Mouse (Mus musculus): Measurements from ENCODE around the gene Hsdl2. TPM values are rescaled to one million over a fixed set of nuclear protein-coding genes. Genes with fewer than 3 reads are reported as not detected.
A peak's percentile ranks its signal among the peaks of the same experiment; 100 is the strongest.

The Hsdl2 gene
- 10 to 100 TPM; 25.3 to 26.6 TPM for total RNA-seq (2021)
- long read RNA-seq, experiment 1, transcript Hsdl2-201 (11 exons, 2,611 nt) = major isoform, 25 of 31 reads
- long read RNA-seq, experiment 1, partial matches to known transcripts = 2 of 31 reads
- long read RNA-seq, experiment 1, other reads (novel, unspliced or antisense) = 3 of 31 reads
- long read RNA-seq, experiment 2, transcript Hsdl2-201 (11 exons, 2,611 nt) = major isoform, 29 of 35 reads
- long read RNA-seq, experiment 2, partial matches to known transcripts = 1 of 35 reads
- long read RNA-seq, experiment 2, other reads (novel, unspliced or antisense) = 5 of 35 reads

DNA sequence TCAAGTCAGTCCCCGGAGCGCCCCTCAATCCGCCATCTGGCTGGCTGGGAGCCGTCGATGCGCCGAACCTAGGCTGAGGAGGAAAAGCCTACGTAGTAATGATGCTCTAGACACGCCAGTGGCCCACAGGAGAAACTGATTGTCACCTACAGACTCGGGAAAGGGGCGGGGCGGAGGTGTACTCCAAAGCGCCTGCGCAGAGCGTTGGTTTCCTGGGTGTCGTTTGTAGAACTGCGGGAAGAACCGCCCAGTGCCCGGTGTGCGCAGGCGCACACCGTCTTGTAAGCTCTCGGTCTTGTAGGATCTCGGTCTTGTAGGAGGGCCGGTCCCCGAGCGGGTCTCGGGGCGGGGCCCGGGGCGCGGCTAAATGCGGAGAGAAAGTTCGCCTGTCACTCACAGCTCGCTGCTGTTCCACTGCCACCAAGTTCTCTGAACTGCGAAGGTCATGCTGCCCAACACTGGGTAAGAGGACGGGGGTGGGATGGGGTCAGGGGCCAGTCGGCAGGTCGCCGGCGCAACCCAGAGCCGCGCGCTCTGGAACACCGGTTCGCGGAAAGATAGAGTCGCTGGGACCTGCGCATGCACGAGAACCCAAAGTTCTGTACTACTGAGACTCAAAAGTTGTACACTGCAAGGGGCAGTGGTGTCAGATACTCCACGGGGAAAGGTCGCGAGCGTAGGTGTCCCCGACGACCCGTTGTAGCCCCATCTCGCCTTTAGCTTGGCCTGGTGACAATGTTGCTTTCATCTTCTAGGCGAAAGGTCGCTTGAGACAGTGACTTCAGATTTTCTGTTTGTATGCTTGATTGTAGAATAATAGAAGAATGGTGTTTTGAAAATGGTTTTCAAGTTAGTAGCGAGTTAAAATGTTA, at the start of gene Hsdl2:
Gene Hsdl2 (plus strand): TSS at position 250 of the 872 bp plus-strand sequence.
- peak; percentile 96 to 98 for DNase-seq (ENCODE audit: low spot score in 2 of 2)
- Histone ChIP-seq H3K4me3 (peak within 1 kb of the TSS; percentile 90), H3K27ac (peak within 1 kb of the TSS; percentile 97)
- TF ChIP-seq CTCF (conservative IDR thresholded peaks at IDR 0.05) = no peak

DNA sequence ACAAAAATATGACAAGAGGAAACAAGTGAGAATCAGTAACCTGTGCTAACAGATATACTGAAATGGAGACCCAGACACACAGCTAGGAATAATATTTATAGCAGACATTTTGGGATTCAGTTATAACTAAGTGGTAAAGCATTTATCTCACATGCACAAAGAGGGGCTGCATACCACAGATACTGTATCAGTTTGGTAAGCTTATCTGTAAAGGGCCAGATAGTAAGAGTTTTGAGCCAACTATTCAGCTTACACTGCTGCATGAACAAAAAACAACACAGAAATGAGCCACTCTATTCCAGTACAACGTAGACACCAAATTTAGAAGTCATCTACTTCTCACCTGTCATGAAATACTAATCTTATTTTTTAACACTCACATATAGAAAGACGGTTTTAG, 48.1 kb upstream of the Hsdl2 start:
- Histone ChIP-seq H3K27ac (no peak overlapping the region), H3K4me3 (no peak overlapping the region)
- no peak for DNase-seq (ENCODE audit: low spot score in 2 of 2)
- TF ChIP-seq CTCF (conservative IDR thresholded peaks at IDR 0.05) = no peak

DNA sequence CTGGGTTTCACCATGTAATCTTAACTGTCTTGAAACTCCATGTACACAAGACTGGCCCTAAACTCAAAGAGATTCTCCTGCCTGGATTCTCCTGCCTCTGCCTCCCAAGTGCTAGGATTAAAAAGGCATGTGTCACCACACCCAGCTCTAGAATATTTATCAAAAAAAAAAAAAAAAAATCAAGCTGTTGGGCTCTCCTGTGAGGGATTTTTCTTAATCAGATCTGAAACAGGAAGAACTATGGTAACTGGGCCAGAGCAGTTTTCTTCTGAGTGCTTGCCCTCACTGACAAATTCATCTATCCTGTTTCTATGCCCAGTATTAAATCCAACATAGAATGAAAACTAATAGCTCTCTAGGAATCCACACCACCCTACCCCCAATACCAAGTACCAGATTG, 45.7 kb upstream of the Hsdl2 start:
- DNase-seq (ENCODE audit: low spot score in 2 of 2) = no peak
- no peak for TF ChIP-seq CTCF (conservative IDR thresholded peaks at IDR 0.05)
- Histone ChIP-seq H3K4me3 (no peak overlapping the region), H3K27ac (no peak overlapping the region)

DNA sequence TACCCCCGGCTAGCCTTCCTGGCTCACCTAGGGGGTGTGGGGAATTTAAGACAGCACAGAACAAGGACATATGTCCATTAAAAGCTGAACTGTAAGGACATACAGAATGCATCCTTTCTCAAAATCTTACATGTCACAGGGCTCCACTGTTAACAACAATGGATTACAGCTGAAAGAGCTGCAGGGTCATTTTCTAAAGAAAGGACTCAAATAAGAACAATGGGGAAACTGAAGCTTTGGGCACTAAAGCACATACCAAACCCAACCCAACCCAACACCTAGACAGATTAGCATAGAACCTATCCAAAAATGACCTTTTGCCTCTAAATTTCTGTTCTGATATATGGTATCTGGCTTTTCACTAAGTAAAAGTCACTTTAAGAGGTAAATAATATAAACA, 45.1 kb upstream of the Hsdl2 start:
- no peak for DNase-seq (ENCODE audit: low spot score in 2 of 2)
- H3K4me3 ChIP-seq = no peak overlapping the region
- no peak overlapping the region for H3K27ac ChIP-seq
- no peak for TF ChIP-seq CTCF (conservative IDR thresholded peaks at IDR 0.05)

- Histone ChIP-seq H3K4me3 (no peak overlapping the region), H3K27ac (no peak overlapping the region)
- DNase-seq (ENCODE audit: low spot score in 2 of 2) = no peak
- peak; percentile 53 for TF ChIP-seq CTCF (conservative IDR thresholded peaks at IDR 0.05)
Measured at GRCm38 (mm10) chr4:59543006-59543405, 38.4 kb upstream of the Hsdl2 start.

GRCm38 (mm10) chr4:59544654-59545053, 36.7 kb upstream of the Hsdl2 start:
- Histone ChIP-seq H3K4me3 (no peak overlapping the region), H3K27ac (no peak overlapping the region)
- DNase-seq (ENCODE audit: low spot score in 2 of 2) = no peak
- no peak for TF ChIP-seq CTCF (conservative IDR thresholded peaks at IDR 0.05)

- DNase-seq (ENCODE audit: low spot score in 2 of 2) = no peak
Measured at GRCm38 (mm10) chr4:59546285-59547071, 34.9 kb upstream of the Hsdl2 start.

GRCm38 (mm10) chr4:59547136-59547889, 34.0 kb upstream of the Hsdl2 start:
- Histone ChIP-seq H3K4me3 (peak overlapping the region; percentile 95), H3K27ac (peak overlapping the region; percentile 92; the same call in 1 of the 2 replicates)
- TF ChIP-seq CTCF (conservative IDR thresholded peaks at IDR 0.05) = no peak
- DNase-seq (ENCODE audit: low spot score in 2 of 2) = no peak

More at GRCm38 (mm10) chr4:59546285-59547071, 34.9 kb upstream of the Hsdl2 start:
- peak overlapping the region; percentile 95 for H3K4me3 ChIP-seq
- no peak for TF ChIP-seq CTCF (conservative IDR thresholded peaks at IDR 0.05)
- H3K27ac ChIP-seq = peak overlapping the region; percentile 32; the same call in 1 of the 2 replicates

DNA sequence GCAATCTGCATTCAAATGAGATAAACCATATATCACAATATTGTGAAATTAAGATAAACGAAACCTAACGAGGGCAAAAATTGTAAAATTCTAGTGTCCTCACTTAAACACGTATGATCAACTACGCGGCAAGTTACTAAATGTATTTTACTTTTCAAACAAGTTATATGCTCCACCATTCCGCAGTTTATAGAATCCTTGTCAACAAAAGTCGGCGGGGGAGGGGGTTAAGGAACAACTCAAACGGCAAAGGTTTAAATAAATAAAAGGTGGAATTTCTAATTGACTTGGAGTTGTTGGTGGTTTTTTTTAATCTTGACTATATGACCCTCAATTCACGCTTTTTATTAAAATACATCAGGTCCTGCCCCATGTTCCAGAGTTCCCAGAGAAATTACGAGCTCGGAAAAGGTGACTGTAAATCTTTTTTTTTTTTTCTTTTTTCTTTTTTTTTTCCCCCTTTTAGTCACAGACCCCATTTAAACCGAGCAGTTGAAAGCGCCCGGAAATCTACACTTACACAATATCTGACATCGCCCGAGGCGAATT, 33.3 kb upstream of the Hsdl2 start:
- Histone ChIP-seq H3K27ac (peak overlapping the region; percentile 92), H3K4me3 (peak overlapping the region; percentile 95)
- no peak for DNase-seq (ENCODE audit: low spot score in 2 of 2)
- TF ChIP-seq CTCF (conservative IDR thresholded peaks at IDR 0.05) = no peak

DNA sequence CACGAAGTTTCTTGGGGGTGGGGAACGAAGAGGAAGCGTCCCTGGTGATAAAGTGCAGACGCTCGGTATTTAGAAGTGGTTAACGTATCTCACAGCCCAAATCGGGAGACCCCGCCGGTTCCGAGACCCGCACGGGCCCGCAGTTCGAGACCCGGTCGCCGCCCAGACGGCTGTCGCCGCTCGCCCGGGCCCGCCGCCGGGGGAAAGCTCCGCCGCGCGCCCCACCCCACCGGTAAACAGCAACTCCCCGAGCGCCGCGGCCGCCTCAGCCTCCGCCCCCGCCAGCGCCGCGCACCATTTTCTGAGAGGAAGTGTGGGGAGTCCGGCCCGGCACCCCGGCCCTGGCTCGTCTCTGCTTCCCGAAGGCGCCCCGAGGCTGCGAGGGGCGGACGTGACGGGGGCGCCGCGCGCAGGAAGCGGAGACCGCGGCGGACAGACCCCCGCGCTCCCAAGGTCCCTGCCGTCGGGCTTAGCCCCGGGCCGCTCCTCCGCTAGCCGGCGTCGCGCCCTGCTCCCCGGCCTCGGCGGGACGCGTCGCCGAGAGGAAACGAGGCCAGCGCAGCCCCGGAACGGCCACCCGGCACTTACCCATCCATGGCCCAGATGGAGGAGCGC, 32.7 kb upstream of the Hsdl2 start:
- H3K4me3 ChIP-seq = peak overlapping the region; percentile 95
- DNase-seq (ENCODE audit: low spot score in 2 of 2) = peak; percentile 24 to 56
- no peak for TF ChIP-seq CTCF (conservative IDR thresholded peaks at IDR 0.05)

DNA sequence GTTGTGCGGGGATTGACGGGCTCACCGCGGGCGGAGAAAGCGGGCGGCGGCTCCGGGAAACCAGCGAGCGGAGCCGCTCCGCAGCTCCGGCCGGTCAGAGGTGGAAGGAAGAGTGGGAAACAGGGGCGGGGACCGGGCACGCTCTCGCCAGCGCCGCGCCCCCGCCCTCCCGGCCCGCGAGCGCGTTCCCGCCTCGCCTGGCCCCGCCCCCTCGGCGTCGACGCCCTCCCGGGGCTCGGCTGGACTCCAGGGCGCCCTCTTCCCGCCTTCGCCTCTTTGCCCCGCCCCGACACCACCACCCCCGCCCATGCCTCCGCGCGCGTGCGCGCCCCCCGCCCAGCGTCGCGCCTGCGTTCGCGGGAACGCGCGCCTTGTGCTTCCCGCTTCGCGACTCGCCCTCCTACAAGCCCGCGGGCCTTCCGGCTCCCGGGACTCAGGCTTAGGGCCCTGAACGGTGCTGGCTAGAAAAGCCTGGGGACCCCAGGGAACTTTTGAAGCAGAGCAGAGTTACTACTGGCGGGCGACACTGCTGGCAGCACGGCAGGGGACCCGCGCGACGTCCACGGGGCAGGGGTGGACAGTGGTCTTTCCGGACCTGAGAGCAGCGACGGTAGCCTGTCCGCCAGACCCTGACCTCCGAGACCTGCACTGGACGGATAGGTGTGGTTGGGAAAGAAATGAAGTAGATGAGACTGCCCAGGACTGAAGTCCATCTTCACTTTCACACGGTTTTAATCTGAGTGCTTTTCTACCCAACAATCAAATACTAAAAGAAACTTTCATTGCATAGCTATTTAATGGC, 32.0 kb upstream of the Hsdl2 start, which contains the start of gene Ptbp3:
Gene Ptbp3 (minus strand): TSS at position 190 of the 802 bp plus-strand sequence.
- H3K27ac ChIP-seq = peak within 1 kb of the TSS; percentile 92
- peak within 1 kb of the TSS; percentile 95 for H3K4me3 ChIP-seq
- DNase-seq (ENCODE audit: low spot score in 2 of 2) = peak; percentile 81 to 89
- no peak for TF ChIP-seq CTCF (conservative IDR thresholded peaks at IDR 0.05)

More for the DNA sequence above, 32.7 kb upstream of the Hsdl2 start:
- peak overlapping the region; percentile 92 for H3K27ac ChIP-seq

Data from layer of hippocampus, adult 2 months (tissue).